Mouse (Mus musculus) midbrain, embryonic 13.5 days (tissue): Measurements from ENCODE around the gene Epha1. TPM values are rescaled to one million over a fixed set of nuclear protein-coding genes. Genes with fewer than 3 reads are reported as not detected.

ENCODE experiments used
- ATAC-seq: fragments of 200-750 bp; cut with Nextera tagmentation; 2 replicates; pipeline ENCODE4 v1.8.0; 2017; ENCODE audit warnings: mild to moderate bottlenecking, moderate TSS enrichment, moderate library complexity
- H3K27ac ChIP-seq: fragments of 300-500 bp; sonication (generic); 2 replicates; pipeline ENCODE4 v1.5.1; 2015; ENCODE audit warnings: inconsistent platforms, mild to moderate bottlenecking, moderate library complexity
- H3K27me3 ChIP-seq: fragments of 300-500 bp; sonication (generic); 2 replicates; pipeline ENCODE4 v1.6.1; 2015; ENCODE audit warnings: mild to moderate bottlenecking, inconsistent platforms
- H3K36me3 ChIP-seq: fragments of 300-500 bp; sonication (generic); 2 replicates; pipeline ENCODE4 v1.6.1; 2015; ENCODE audit warnings: mild to moderate bottlenecking, inconsistent platforms
- H3K4me1 ChIP-seq: fragments of 300-500 bp; sonication (generic); replicated peaks from 2 replicates; pipeline ENCODE4 v1.6.1; 2015; ENCODE audit warnings: inconsistent platforms
- H3K4me2 ChIP-seq: fragments of 300-500 bp; sonication (generic); replicated peaks from 2 replicates; pipeline ENCODE4 v1.6.1; 2015; ENCODE audit warnings: moderate library complexity, mild to moderate bottlenecking, inconsistent platforms
- H3K4me3 ChIP-seq: fragments of 300-500 bp; sonication (generic); replicated peaks from 2 replicates; pipeline ENCODE4 v1.5.1; 2015; ENCODE audit warnings: mild to moderate bottlenecking, inconsistent platforms
- H3K9ac ChIP-seq: fragments of 300-500 bp; sonication (generic); replicated peaks from 2 replicates; pipeline ENCODE4 v1.6.1; 2015; ENCODE audit warnings: mild to moderate bottlenecking, inconsistent platforms
- H3K9me3 ChIP-seq: fragments of 300-500 bp; sonication (generic); 2 replicates; pipeline ENCODE4 v1.6.1; 2016; ENCODE audit warnings: mild to moderate bottlenecking, inconsistent platforms
- WGBS: fragments of 180-500 bp; shearing (Covaris S2); methylation state at CpG from one replicate; pipeline ENCODE4 v1.1.7; 2015; 5-methylcytosine and 5-hydroxymethylcytosine counted together
- polyA plus RNA-seq: library from polyadenylated mRNA; unstranded; fragments of >200 nt; fragmentation: Nextera tagmentation; extraction: Ambion mirVana; gene quantifications from 2 replicates; pipeline ENCODE4 v1.2.1, GENCODE M21; 2015

The Epha1 gene
- polyA plus RNA-seq, 1 experiment from 2014 or later, result 0.24 TPM

- 93% methylated on average over 3 of the region's 3 CpGs for WGBS
- no peaks in the 10 kb centered on the region for H3K36me3 ChIP-seq
- H3K9ac ChIP-seq, result no peak overlapping the region
Measured at GRCm38 (mm10) chr6:42330946-42331345, 42.1 kb downstream of the Epha1 start.

GRCm38 (mm10) chr6:42330216-42330615 is 42.9 kb downstream of the Epha1 start:
- Histone ChIP-seq H3K4me2 (no peak overlapping the region), H3K27me3 (no peaks in the 10 kb centered on the region), H3K36me3 (no peaks in the 10 kb centered on the region), H3K9ac (no peak overlapping the region), H3K9me3 (no peaks in the 10 kb centered on the region), H3K4me3 (no peak overlapping the region), H3K27ac (no peak overlapping the region), H3K4me1 (peaks cover 6% of the 10 kb centered on the region; the same call in 1 of the 2 replicates)
- WGBS, result 82% methylated on average over 3 of the region's 3 CpGs
- ATAC-seq, result no peak

More at GRCm38 (mm10) chr6:42330946-42331345, 42.1 kb downstream of the Epha1 start:
- H3K9me3 ChIP-seq, result no peaks in the 10 kb centered on the region
- H3K4me3 ChIP-seq, result no peak overlapping the region
- ATAC-seq, result no peak
- no peak overlapping the region for H3K27ac ChIP-seq
- no peak overlapping the region for H3K4me2 ChIP-seq
- no peaks in the 10 kb centered on the region for H3K27me3 ChIP-seq
- H3K4me1 ChIP-seq, result no peaks in the 10 kb centered on the region

- no peak overlapping the region for H3K4me3 ChIP-seq
- peaks cover 8% of the 10 kb centered on the region; the same call in 1 of the 2 replicates for H3K4me1 ChIP-seq
- no peaks in the 10 kb centered on the region for H3K9me3 ChIP-seq
- no peak for ATAC-seq
- H3K4me2 ChIP-seq, result no peak overlapping the region
- H3K9ac ChIP-seq, result no peak overlapping the region
- 84% methylated on average over 3 of the region's 3 CpGs for WGBS
- H3K27me3 ChIP-seq, result no peaks in the 10 kb centered on the region
- no peaks in the 10 kb centered on the region for H3K36me3 ChIP-seq
- no peak overlapping the region for H3K27ac ChIP-seq
Measured at GRCm38 (mm10) chr6:42328757-42329156, 44.3 kb downstream of the Epha1 start.

- Histone ChIP-seq H3K4me1 (peaks cover 31% of the 10 kb centered on the region), H3K9ac (no peak overlapping the region), H3K36me3 (no peaks in the 10 kb centered on the region), H3K4me2 (no peak overlapping the region), H3K27me3 (no peaks in the 10 kb centered on the region), H3K9me3 (no peaks in the 10 kb centered on the region), H3K27ac (no peak overlapping the region), H3K4me3 (no peak overlapping the region)
- ATAC-seq, result no peak
- WGBS, result 82% methylated on average over 3 of the region's 3 CpGs
Measured at GRCm38 (mm10) chr6:42326509-42326908, 46.6 kb downstream of the Epha1 start.

- H3K27me3 ChIP-seq, result no peaks in the 10 kb centered on the region
- ATAC-seq, result no peak
- peak overlapping the region; percentile 91 for H3K27ac ChIP-seq
- H3K4me2 ChIP-seq, result peak overlapping the region; percentile 89
- H3K9ac ChIP-seq, result peak overlapping the region; percentile 90
- H3K4me1 ChIP-seq, result peaks cover 34% of the 10 kb centered on the region
- H3K9me3 ChIP-seq, result no peaks in the 10 kb centered on the region
- H3K36me3 ChIP-seq, result peaks cover 8% of the 10 kb centered on the region
- 3% methylated on average over 7 of the region's 7 CpGs for WGBS
- H3K4me3 ChIP-seq, result peak overlapping the region; percentile 75
Measured at GRCm38 (mm10) chr6:42325268-42325609, 47.8 kb downstream of the Epha1 start.

- H3K9me3 ChIP-seq, result no peaks in the 10 kb centered on the region
- ATAC-seq, result peak; percentile 89
- peaks cover 14% of the 10 kb centered on the region for H3K36me3 ChIP-seq
- peak within 1 kb of the TSS; percentile 91 for H3K27ac ChIP-seq
- H3K27me3 ChIP-seq, result no peaks in the 10 kb centered on the region
- H3K9ac ChIP-seq, result peak within 1 kb of the TSS; percentile 90
- peaks cover 34% of the 10 kb centered on the region for H3K4me1 ChIP-seq
- peak within 1 kb of the TSS; percentile 75 for H3K4me3 ChIP-seq
- H3K4me2 ChIP-seq, result peak within 1 kb of the TSS; percentile 89
- under 1% methylated on average over 58 of the region's 68 CpGs for WGBS
Measured at GRCm38 (mm10) chr6:42324482-42325267, 48.4 kb downstream of the Epha1 start, which contains the start of gene Fam131b. Gene Fam131b (minus strand): TSS chr6:42324643.

- Histone ChIP-seq H3K4me1 (peaks cover 34% of the 10 kb centered on the region), H3K9ac (peak overlapping the region; percentile 90), H3K4me2 (peak overlapping the region; percentile 89), H3K4me3 (peak overlapping the region; percentile 75), H3K9me3 (no peaks in the 10 kb centered on the region), H3K27ac (peak overlapping the region; percentile 91), H3K27me3 (no peaks in the 10 kb centered on the region), H3K36me3 (peaks cover 14% of the 10 kb centered on the region)
- ATAC-seq, result peak; percentile 84
- under 1% methylated on average over 28 of the region's 32 CpGs for WGBS
Measured at GRCm38 (mm10) chr6:42324067-42324481, 49.0 kb downstream of the Epha1 start.

- H3K4me1 ChIP-seq, result peaks cover 34% of the 10 kb centered on the region
- no peaks in the 10 kb centered on the region for H3K9me3 ChIP-seq
- peak; percentile 59 for ATAC-seq
- H3K27me3 ChIP-seq, result no peaks in the 10 kb centered on the region
- H3K4me3 ChIP-seq, result peak overlapping the region; percentile 75
- peak overlapping the region; percentile 91 for H3K27ac ChIP-seq
- H3K36me3 ChIP-seq, result peaks cover 19% of the 10 kb centered on the region
- H3K9ac ChIP-seq, result peak overlapping the region; percentile 90
- peak overlapping the region; percentile 89 for H3K4me2 ChIP-seq
- under 1% methylated on average over 27 of the region's 28 CpGs for WGBS
Measured at GRCm38 (mm10) chr6:42323371-42324066, 49.5 kb downstream of the Epha1 start.

GRCm38 (mm10) chr6:42318293-42318692 is 54.8 kb downstream of the Epha1 start:
- Histone ChIP-seq H3K4me1 (peaks cover 21% of the 10 kb centered on the region), H3K36me3 (peaks cover 56% of the 10 kb centered on the region), H3K9ac (no peak overlapping the region), H3K27ac (no peak overlapping the region), H3K9me3 (no peaks in the 10 kb centered on the region), H3K4me3 (no peak overlapping the region), H3K27me3 (no peaks in the 10 kb centered on the region), H3K4me2 (no peak overlapping the region)
- no peak for ATAC-seq
- 92% methylated on average over 4 of the region's 4 CpGs for WGBS

- H3K9ac ChIP-seq, result no peak overlapping the region
- 87% methylated on average over 2 of the region's 2 CpGs for WGBS
- no peak overlapping the region for H3K4me2 ChIP-seq
- no peaks in the 10 kb centered on the region for H3K4me1 ChIP-seq
- no peaks in the 10 kb centered on the region for H3K27me3 ChIP-seq
- H3K36me3 ChIP-seq, result peaks cover 84% of the 10 kb centered on the region
- no peak overlapping the region for H3K27ac ChIP-seq
- H3K4me3 ChIP-seq, result no peak overlapping the region
- H3K9me3 ChIP-seq, result no peaks in the 10 kb centered on the region
- no peak for ATAC-seq
Measured at GRCm38 (mm10) chr6:42310427-42311053, 62.5 kb downstream of the Epha1 start.

- Histone ChIP-seq H3K27ac (no peak overlapping the region), H3K4me1 (no peaks in the 10 kb centered on the region), H3K9ac (no peak overlapping the region), H3K4me3 (no peak overlapping the region), H3K36me3 (peaks cover 89% of the 10 kb centered on the region), H3K9me3 (no peaks in the 10 kb centered on the region), H3K4me2 (no peak overlapping the region), H3K27me3 (no peaks in the 10 kb centered on the region)
- 0 out of 2 replicates have a peak, but pooled peaks have one; percentile 41 for ATAC-seq
- 50% methylated on average over 8 of the region's 8 CpGs for WGBS
Measured at GRCm38 (mm10) chr6:42309816-42310378, 63.2 kb downstream of the Epha1 start.
